Mouse (Mus musculus) CH12.LX (cell line): ENCODE results near the gene Gsta1. TPM values are rescaled to one million over a fixed set of nuclear protein-coding genes. Genes with fewer than 3 reads are reported as not detected.

Experiments
- DNase-seq: peaks from one replicate; pipeline ENCODE4 v3.0.0-alpha.2; 2013; ENCODE audit errors: extremely low read depth
- H3K27ac ChIP-seq: 2 replicates; pipeline ENCODE4 v1.5.1; 2012; ENCODE audit warnings: low read depth, mild to moderate bottlenecking, control low read depth, moderate library complexity; ENCODE audit not compliant: insufficient read depth
- H3K27me3 ChIP-seq: replicated peaks from 2 replicates; pipeline ENCODE3; 2012; ENCODE audit warnings: inconsistent platforms
- H3K36me3 ChIP-seq, 2 experiments: replicated peaks in 1 of 2; 2 replicates each; pipeline versions ENCODE3 to v1.6.1; 2012; ENCODE audit warnings: inconsistent platforms in 1 of 2, low read length in 1 of 2, mild to moderate bottlenecking in 1 of 2, mixed read lengths in 1 of 2, moderate library complexity in 1 of 2; ENCODE audit not compliant: control insufficient read depth in 1 of 2, insufficient read depth in 1 of 2
- H3K4me1 ChIP-seq, 2 experiments: 2 replicates each; pipeline ENCODE4 v1.6.1; 2012; ENCODE audit warnings: inconsistent platforms in 1 of 2, moderate library complexity in 1 of 2; ENCODE audit not compliant: insufficient read depth in 2 of 2, control insufficient read depth in 1 of 2
- H3K4me2 ChIP-seq: 2 replicates; pipeline ENCODE4 v1.6.1; 2012; ENCODE audit warnings: low read depth, mild to moderate bottlenecking, control low read depth; ENCODE audit not compliant: poor library complexity, insufficient read depth, severe bottlenecking
- H3K4me3 ChIP-seq, 3 experiments: fragments of 150-350 bp in 1 of 3; sonication (generic) in 1 of 3; replicated peaks in 1 of 3; 2 replicates each; pipeline versions ENCODE3 to v1.5.1; 2011 to 2012; ENCODE audit warnings: low read depth in 2 of 3, low read length in 2 of 3, mild to moderate bottlenecking in 2 of 3, moderate library complexity in 2 of 3, control low read depth in 1 of 3, improper control_type of control experiment in 1 of 3, inconsistent platforms in 1 of 3, mixed read lengths in 1 of 3; ENCODE audit not compliant: poor library complexity in 1 of 3
- H3K79me2 ChIP-seq: replicated peaks from 2 replicates; pipeline ENCODE4 v1.6.1; 2012; ENCODE audit warnings: mild to moderate bottlenecking, moderate library complexity; ENCODE audit not compliant: control insufficient read depth, poor library complexity, insufficient read depth, severe bottlenecking; ENCODE audit errors: extremely low read depth
- H3K9ac ChIP-seq: 2 replicates; pipeline ENCODE4 v1.6.1; 2012; ENCODE audit warnings: low read depth, mild to moderate bottlenecking, control low read depth, moderate library complexity; ENCODE audit not compliant: insufficient read depth
- H3K9me3 ChIP-seq: replicated peaks from 2 replicates; pipeline ENCODE3; 2012; ENCODE audit warnings: low read length, inconsistent platforms, mixed read lengths
- BHLHE40 ChIP-seq: IDR thresholded peaks from 2 replicates; pipeline ENCODE4 v1.6.1; 2011; ENCODE audit warnings: mild to moderate bottlenecking, low read depth, low read length, improper control_type of control experiment
- CHD1 ChIP-seq: IDR thresholded peaks from 2 replicates; pipeline ENCODE4 v1.6.1; 2012; ENCODE audit warnings: low read depth, low read length, improper control_type of control experiment, inconsistent platforms
- CHD2 ChIP-seq: IDR thresholded peaks from 2 replicates; pipeline ENCODE4 v1.6.1; 2011; ENCODE audit warnings: low read length, improper control_type of control experiment
- E2F4 ChIP-seq: IDR thresholded peaks from 2 replicates; pipeline ENCODE4 v1.6.1; 2011; ENCODE audit warnings: low read depth, low read length, improper control_type of control experiment; ENCODE audit not compliant: insufficient replicate concordance
- ELF1 ChIP-seq: IDR thresholded peaks from 2 replicates; pipeline ENCODE4 v1.6.1; 2014; ENCODE audit warnings: low read depth, mild to moderate bottlenecking, inconsistent platforms, low read length, improper control_type of control experiment
- EP300 ChIP-seq: IDR thresholded peaks from 2 replicates; pipeline ENCODE4 v1.6.1; 2011; ENCODE audit warnings: low read length, improper control_type of control experiment
- ETS1 ChIP-seq: conservative IDR thresholded peaks from 2 replicates; pipeline ENCODE4 v1.6.1; 2012; ENCODE audit warnings: low read depth, mild to moderate bottlenecking, inconsistent platforms, low read length, improper control_type of control experiment, moderate library complexity
- GABPA ChIP-seq: IDR thresholded peaks from 2 replicates; pipeline ENCODE4 v1.6.1; 2012; ENCODE audit warnings: low read depth, low read length, improper control_type of control experiment, inconsistent platforms; ENCODE audit not compliant: insufficient replicate concordance
- JUN ChIP-seq: IDR thresholded peaks from 2 replicates; pipeline ENCODE4 v1.6.1; 2011; ENCODE audit warnings: low read depth, mild to moderate bottlenecking, low read length, improper control_type of control experiment, moderate library complexity; ENCODE audit not compliant: insufficient read depth
- JUND ChIP-seq: conservative IDR thresholded peaks from 2 replicates; pipeline ENCODE4 v1.6.1; 2011; ENCODE audit warnings: low read depth, low read length, improper control_type of control experiment
- KAT2A ChIP-seq: IDR thresholded peaks from 2 replicates; pipeline ENCODE4 v1.6.1; 2012; ENCODE audit warnings: low read length, improper control_type of control experiment, inconsistent platforms; ENCODE audit not compliant: insufficient replicate concordance
- MAFK ChIP-seq: IDR thresholded peaks from 2 replicates; pipeline ENCODE4 v1.6.1; 2011; ENCODE audit warnings: low read length, improper control_type of control experiment; ENCODE audit not compliant: insufficient replicate concordance
- MAZ ChIP-seq: IDR thresholded peaks from 2 replicates; pipeline ENCODE4 v1.6.1; 2012; ENCODE audit warnings: low read depth, mild to moderate bottlenecking, inconsistent platforms, low read length, improper control_type of control experiment, moderate library complexity
- MXI1 ChIP-seq: IDR thresholded peaks from 2 replicates; pipeline ENCODE4 v1.6.1; 2011; ENCODE audit warnings: mild to moderate bottlenecking, low read depth, low read length, improper control_type of control experiment
- MYC ChIP-seq: IDR thresholded peaks from 2 replicates; pipeline ENCODE4 v1.6.1; 2011; ENCODE audit warnings: low read depth, mild to moderate bottlenecking, improper control_type of control experiment, low read length
- NRF1 ChIP-seq: IDR thresholded peaks from 2 replicates; pipeline ENCODE4 v1.6.1; 2014; ENCODE audit warnings: low read depth, mild to moderate bottlenecking, inconsistent platforms, low read length, improper control_type of control experiment, moderate library complexity
- PAX5 ChIP-seq: IDR thresholded peaks from 2 replicates; pipeline ENCODE4 v1.6.1; 2012; ENCODE audit warnings: low read length, inconsistent platforms, mixed read lengths
- POLR2A ChIP-seq: IDR thresholded peaks from 2 replicates; pipeline ENCODE4 v1.6.1; 2011; ENCODE audit warnings: low read depth, mild to moderate bottlenecking, improper control_type of control experiment, low read length
- TBP ChIP-seq: conservative IDR thresholded peaks from 2 replicates; pipeline ENCODE4 v1.6.1; 2011; ENCODE audit warnings: low read depth, low read length, improper control_type of control experiment
- TCF12 ChIP-seq: IDR thresholded peaks from 2 replicates; pipeline ENCODE4 v1.6.1; 2014; ENCODE audit warnings: low read depth, mild to moderate bottlenecking, inconsistent platforms, low read length, improper control_type of control experiment
- UBTF ChIP-seq: IDR thresholded peaks from 2 replicates; pipeline ENCODE4 v1.6.1; 2012; ENCODE audit warnings: low read depth, mild to moderate bottlenecking, inconsistent platforms, low read length, improper control_type of control experiment, moderate library complexity
- ZMIZ1 ChIP-seq: IDR thresholded peaks from 2 replicates; pipeline ENCODE4 v1.6.1; 2012; ENCODE audit warnings: low read depth, mild to moderate bottlenecking, inconsistent platforms, low read length, improper control_type of control experiment
- ZNF384 ChIP-seq: IDR thresholded peaks from 2 replicates; pipeline ENCODE4 v1.6.1; 2012; ENCODE audit warnings: low read depth, low read length, improper control_type of control experiment, inconsistent platforms
- dilution Hi-C: fragments of 300-500 bp; cut with MboI; formaldehyde crosslinking; loops from 2 replicates; pipeline ENCODE4 v1.14.3; 2020; ENCODE audit warnings: low sequenced_read_pairs; ENCODE audit not compliant: extremely low pct_unique_long_range_greater_than_20kb, extremely low pct_ligation_motif_present
- in situ Hi-C: fragments of 300-500 bp; cut with MboI; formaldehyde crosslinking; loops from 3 replicates; pipeline ENCODE4 v1.14.3; 2019; ENCODE audit warnings: low sequenced_read_pairs, low pct_ligation_motif_present, low pct_unique_long_range_greater_than_20kb, mixed read lengths
- polyA plus RNA-seq: library from polyadenylated mRNA; unstranded; fragments of >175 nt; gene quantifications from 2 replicates; pipeline ENCODE4 v1.2.1, GENCODE M21; 2012; ENCODE audit warnings: low read depth; ENCODE audit not compliant: insufficient read length
- total RNA-seq, 2 experiments: library from RNA; depleted of rRNA; stranded (reverse); fragments of 300-350 nt in 1 of 2; fragments of >200 nt in 1 of 2; gene quantifications; 2 replicates each; pipeline ENCODE4 v1.2.3; 2012 to 2014

Gene Gsta1
- total and polyA plus RNA-seq, 3 experiments: not detected

- no peak for DNase-seq
- no peaks in the 10 kb centered on the region for H3K79me2 ChIP-seq
- H3K27ac ChIP-seq: no peak overlapping the region
- H3K4me2 ChIP-seq: no peak overlapping the region
- H3K9me3 ChIP-seq: peaks cover 2% of the 10 kb centered on the region
- TF ChIP-seq CHD2: no peak
- TF ChIP-seq JUN: no peak
- TF ChIP-seq BHLHE40: no peak
- no peak for TF ChIP-seq TBP
- TF ChIP-seq CHD1: no peak
- no peak for TF ChIP-seq MXI1
- no peak for TF ChIP-seq GABPA
- TF ChIP-seq MAFK: no peak
- TF ChIP-seq EP300: no peak
- TF ChIP-seq ETS1: no peak
- TF ChIP-seq JUND: no peak
- no peak for TF ChIP-seq UBTF
- no peak for TF ChIP-seq ZMIZ1
- no peak for TF ChIP-seq ELF1
- no peak for TF ChIP-seq TCF12
- TF ChIP-seq E2F4: no peak
- TF ChIP-seq MYC: no peak
- no peak for TF ChIP-seq POLR2A
- TF ChIP-seq, all 38 proteins: peak for 0
- dilution Hi-C loops (no loop called here), in situ Hi-C loops (no loop called here)
- Histone ChIP-seq H3K36me3 (no peaks in the 10 kb centered on the region), H3K27me3 (no peaks in the 10 kb centered on the region), H3K4me1 (no peaks in the 10 kb centered on the region; a peak in 1 of 4 replicates), H3K4me3 (no peak overlapping the region), H3K9ac (no peak overlapping the region)
Measured at GRCm38 (mm10) chr9:78211521-78211920, 18.9 kb upstream of the Gsta1 start.

GRCm38 (mm10) chr9:78212341-78213049, 18.0 kb upstream of the Gsta1 start:
- Histone ChIP-seq H3K27me3 (no peaks in the 10 kb centered on the region), H3K9me3 (peaks cover 2% of the 10 kb centered on the region), H3K36me3 (no peaks in the 10 kb centered on the region), H3K4me2 (no peak overlapping the region), H3K79me2 (no peaks in the 10 kb centered on the region), H3K27ac (no peak overlapping the region), H3K4me1 (no peaks in the 10 kb centered on the region; a peak in 1 of 4 replicates), H3K9ac (no peak overlapping the region), H3K4me3 (no peak overlapping the region)
- no peak for DNase-seq
- TF ChIP-seq TCF12: no peak
- no peak for TF ChIP-seq ZNF384
- no peak for TF ChIP-seq PAX5
- TF ChIP-seq MAFK: no peak
- no peak for TF ChIP-seq BHLHE40
- TF ChIP-seq ETS1: no peak
- no peak for TF ChIP-seq JUND
- TF ChIP-seq JUN: no peak
- no peak for TF ChIP-seq TBP
- no peak for TF ChIP-seq UBTF
- TF ChIP-seq KAT2A: no peak
- no peak for TF ChIP-seq E2F4
- TF ChIP-seq ZMIZ1: no peak
- no peak for TF ChIP-seq MAZ
- TF ChIP-seq ELF1: no peak
- no peak for TF ChIP-seq NRF1
- no peak for TF ChIP-seq CHD2
- TF ChIP-seq MYC: no peak
- in situ Hi-C loops (no loop called here), dilution Hi-C loops (no loop called here)
